Mouse (Mus musculus) cerebellum, adult 2 months (tissue): ENCODE measurements around the gene Pdhb.

Experiments used
- CTCF ChIP-seq: fragments of 200-500 bp; IDR thresholded peaks from 2 replicates; pipeline ENCODE4 v1.5.1; 2011; ENCODE audit warnings: low read depth, mild to moderate bottlenecking, control low read depth, low read length, moderate library complexity, borderline replicate concordance; ENCODE audit not compliant: insufficient read depth
- POLR2A ChIP-seq: fragments of 200-500 bp; IDR thresholded peaks from 2 replicates; pipeline ENCODE4 v1.6.1; 2011; ENCODE audit warnings: low read length, control low read depth, borderline replicate concordance; ENCODE audit not compliant: insufficient read depth

GRCm38 (mm10) chr14:8156947-8157346 is 15.9 kb downstream of the Pdhb start:
- TF ChIP-seq POLR2A (no peak), CTCF (peak; percentile 37; the same call in 1 of the 2 replicates)
